Mouse (Mus musculus): Measurements from ENCODE around the gene Apbb1ip.

DNA sequence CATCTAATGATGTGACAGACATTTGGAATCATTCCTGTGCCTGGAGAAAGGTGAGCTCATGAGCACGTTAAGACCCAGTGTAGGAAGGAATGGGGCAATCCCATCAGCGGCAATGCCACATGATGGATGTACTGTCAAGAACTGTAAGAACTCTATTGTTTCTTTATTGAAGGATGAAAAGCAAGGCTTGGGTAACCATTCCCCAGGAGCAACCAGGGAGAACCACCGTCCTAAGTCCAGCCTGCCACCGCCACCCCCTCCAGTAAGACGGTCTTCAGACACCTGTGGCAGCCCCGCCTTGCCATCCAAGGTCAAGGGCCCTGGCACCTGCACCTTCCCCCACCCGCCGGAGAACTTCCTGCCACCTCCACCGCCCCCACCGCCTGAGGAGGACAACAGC lies 100.7 kb downstream of the Apbb1ip start:
- TF ChIP-seq POLR2A (IDR thresholded peaks at IDR 0.05; ENCODE audit: extremely low read depth, insufficient read depth, low read length) = no peak
- TF ChIP-seq CTCF (IDR thresholded peaks at IDR 0.05; ENCODE audit: extremely low read depth, insufficient read depth, low read length) = no peak
